10 mouse cellular contexts compared by ENCODE assay signal in genomic region chr17:25827546-25828222, GRCm38 (mm10). TPM values are rescaled to one million over a fixed set of nuclear protein-coding genes. Genes with fewer than 3 reads are reported as not detected.
DNase-seq lines count a peak whose midpoint lies in the region; ATAC-seq lines count a peak whose summit lies in the region.
"Had no signal": no experiment of that assay in that cellular context is flagged by ENCODE, and none has a peak within 500 bp of the region (broad histone marks: within the 10 kb centered on the region; RNA-seq: fewer than 3 reads in every experiment).

No protein-coding gene starts in this region.

- peaks cover 66% of the 10 kb centered on the region for H3K4me1 ChIP-seq in heart, embryonic 12.5 days (replicated peaks)
- H3K4me1 ChIP-seq in neural tube, embryonic 12.5 days = peaks cover 75% of the 10 kb centered on the region
- peaks cover 51% of the 10 kb centered on the region for H3K4me1 ChIP-seq in intestine, embryonic 16.5 days (ENCODE audit: control insufficient read depth, insufficient read depth, low read length)
- H3K4me1 ChIP-seq in neural tube, embryonic 13.5 days (replicated peaks) = peaks cover 85% of the 10 kb centered on the region

- intact Hi-C loops in heart, postnatal 10 days (cut with DNase I) = no loop called here

- no peak overlapping the region for H3K9ac ChIP-seq in heart, embryonic 12.5 days
- H3K9ac ChIP-seq in neural tube, embryonic 12.5 days = no peak overlapping the region
- 0 out of 2 replicates have a peak overlapping the region, but pooled peaks have one; percentile 82 for H3K9ac ChIP-seq in intestine, embryonic 16.5 days (ENCODE audit: low read depth, low read length)
- H3K9ac ChIP-seq in neural tube, embryonic 13.5 days = peak overlapping the region; percentile 89

- DNase-seq in heart, postnatal 10 days = no peak
- no peak for DNase-seq in neural tube, embryonic 10.5 days (ENCODE audit: extremely low spot score, low spot score)
- no peak for DNase-seq in gastrocnemius, postnatal 10 days
- no peak for DNase-seq in spleen, postnatal 4 days (ENCODE audit: low spot score in 2 of 2)
- DNase-seq: cerebellum, adult 9-10 months; right cerebral cortex, postnatal 25 days had no signal

- 90% methylated on average over 22 of the region's 22 CpGs for WGBS in heart, embryonic 12.5 days
- 91% methylated on average over 22 of the region's 22 CpGs for WGBS in neural tube, embryonic 12.5 days
- WGBS in intestine, embryonic 16.5 days = 88% methylated on average over 22 of the region's 22 CpGs
- 86% methylated on average over 22 of the region's 22 CpGs for WGBS in neural tube, embryonic 13.5 days

- ATAC-seq in heart, embryonic 12.5 days (ENCODE audit: insufficient number of reproducible peaks, low FRiP score) = no peak
- ATAC-seq in neural tube, embryonic 12.5 days (ENCODE audit: low FRiP score, low read depth) = no peak
- ATAC-seq in intestine, embryonic 16.5 days = no peak
- ATAC-seq in neural tube, embryonic 13.5 days (ENCODE audit: low read depth) = no peak

- H3K27me3 ChIP-seq in heart, embryonic 12.5 days (replicated peaks) = 0 out of 2 replicates have a peak, but pooled peaks cover under 1% of the 10 kb centered on the region
- no peaks in the 10 kb centered on the region for H3K27me3 ChIP-seq in neural tube, embryonic 12.5 days (replicated peaks)
- no peaks in the 10 kb centered on the region for H3K27me3 ChIP-seq in intestine, embryonic 16.5 days (replicated peaks; ENCODE audit: control insufficient read depth, insufficient read depth, low read length)
- H3K27me3 ChIP-seq in neural tube, embryonic 13.5 days = no peaks in the 10 kb centered on the region

- H3K27ac ChIP-seq in heart, embryonic 12.5 days (ENCODE audit: poor library complexity, severe bottlenecking) = no peak overlapping the region
- H3K27ac ChIP-seq in neural tube, embryonic 12.5 days = no peak overlapping the region
- H3K27ac ChIP-seq in intestine, embryonic 16.5 days (ENCODE audit: low read length) = no peak overlapping the region
- 0 out of 2 replicates have a peak overlapping the region, but pooled peaks have one; percentile 94 for H3K27ac ChIP-seq in neural tube, embryonic 13.5 days (replicated peaks)

- peak overlapping the region; percentile 83; the same call in 1 of the 2 replicates for H3K4me2 ChIP-seq in heart, embryonic 12.5 days
- peak overlapping the region; percentile 95; the same call in 1 of the 2 replicates for H3K4me2 ChIP-seq in neural tube, embryonic 12.5 days (replicated peaks)
- H3K4me2 ChIP-seq in intestine, embryonic 16.5 days (ENCODE audit: low read depth, low read length) = no peak overlapping the region
- no peak overlapping the region for H3K4me2 ChIP-seq in neural tube, embryonic 13.5 days

- no peaks in the 10 kb centered on the region for H3K9me3 ChIP-seq in heart, embryonic 12.5 days (replicated peaks)
- no peaks in the 10 kb centered on the region for H3K9me3 ChIP-seq in neural tube, embryonic 12.5 days
- H3K9me3 ChIP-seq in intestine, embryonic 16.5 days (ENCODE audit: control insufficient read depth, low read length) = no peaks in the 10 kb centered on the region
- no peaks in the 10 kb centered on the region for H3K9me3 ChIP-seq in neural tube, embryonic 13.5 days

- H3K36me3 ChIP-seq in heart, embryonic 12.5 days = peaks cover 52% of the 10 kb centered on the region
- peaks cover 46% of the 10 kb centered on the region for H3K36me3 ChIP-seq in neural tube, embryonic 12.5 days
- H3K36me3 ChIP-seq in intestine, embryonic 16.5 days (ENCODE audit: control insufficient read depth, insufficient read depth, low read length) = peaks cover 15% of the 10 kb centered on the region
- peaks cover 51% of the 10 kb centered on the region for H3K36me3 ChIP-seq in neural tube, embryonic 13.5 days

- H3K4me3 ChIP-seq in heart, embryonic 12.5 days = 0 out of 2 replicates have a peak overlapping the region, but pooled peaks have one; percentile 3
- H3K4me3 ChIP-seq in neural tube, embryonic 12.5 days = no peak overlapping the region
- H3K4me3 ChIP-seq in intestine, embryonic 16.5 days (ENCODE audit: low read length) = no peak overlapping the region
- no peak overlapping the region for H3K4me3 ChIP-seq in neural tube, embryonic 13.5 days

RNA-seq across cellular contexts. Expression of gene Jmjd8, which starts 1.0 kb away (rescaled TPM):
- polyA plus RNA-seq in heart, embryonic 12.5 days (2016; fragmentation: Nextera tagmentation; extraction: Ambion mirVana) = 38.1 and 41.8 TPM in 2 replicates
- 10 to 100 TPM; 33.7 to 34.5 TPM for total RNA-seq in heart, postnatal 10 days (2021)
- polyA plus RNA-seq in neural tube, embryonic 12.5 days (2016; fragmentation: Nextera tagmentation; extraction: Ambion mirVana) = 67.7 and 72.6 TPM in 2 replicates
- 50.1 and 50.9 TPM in 2 replicates for polyA plus RNA-seq in intestine, embryonic 16.5 days (2015; fragmentation: Nextera tagmentation; extraction: Ambion mirVana)
- 55.2 and 60.6 TPM in 2 replicates for polyA plus RNA-seq in neural tube, embryonic 13.5 days (2015; fragmentation: Nextera tagmentation; extraction: Ambion mirVana)
- 10 to 100 TPM; 22.1 to 25.8 TPM for total RNA-seq in gastrocnemius, postnatal 10 days (2021)

RNA-seq across cellular contexts. Expression of gene Wdr24, which starts 4.3 kb away (rescaled TPM):
- 15.5 and 17.0 TPM in 2 replicates for polyA plus RNA-seq in heart, embryonic 12.5 days (2016; fragmentation: Nextera tagmentation; extraction: Ambion mirVana)
- total RNA-seq in heart, postnatal 10 days (2021) = 10 to 100 TPM; 10.1 to 12.2 TPM
- 27.6 and 28.6 TPM in 2 replicates for polyA plus RNA-seq in neural tube, embryonic 12.5 days (2016; fragmentation: Nextera tagmentation; extraction: Ambion mirVana)
- polyA plus RNA-seq in intestine, embryonic 16.5 days (2015; fragmentation: Nextera tagmentation; extraction: Ambion mirVana) = 23.4 and 25.5 TPM in 2 replicates
- polyA plus RNA-seq in neural tube, embryonic 13.5 days (2015; fragmentation: Nextera tagmentation; extraction: Ambion mirVana) = 27.0 and 28.3 TPM in 2 replicates
- total RNA-seq in gastrocnemius, postnatal 10 days (2021) = 10 to 100 TPM in 1 of 2 experiments, 1 to 10 TPM in 1; 10.0 to 10.8 TPM

RNA-seq across cellular contexts. Expression of gene Stub1, which starts 5.5 kb away (rescaled TPM):
- 271 and 272 TPM in 2 replicates for polyA plus RNA-seq in heart, embryonic 12.5 days (2016; fragmentation: Nextera tagmentation; extraction: Ambion mirVana)
- total RNA-seq in heart, postnatal 10 days (2021) = 100 to 1,000 TPM; 123 to 132 TPM
- polyA plus RNA-seq in neural tube, embryonic 12.5 days (2016; fragmentation: Nextera tagmentation; extraction: Ambion mirVana) = 293 and 301 TPM in 2 replicates
- polyA plus RNA-seq in intestine, embryonic 16.5 days (2015; fragmentation: Nextera tagmentation; extraction: Ambion mirVana) = 303 and 321 TPM in 2 replicates
- polyA plus RNA-seq in neural tube, embryonic 13.5 days (2015; fragmentation: Nextera tagmentation; extraction: Ambion mirVana) = 284 and 316 TPM in 2 replicates
- 10 to 100 TPM; 95.7 to 99.9 TPM for total RNA-seq in gastrocnemius, postnatal 10 days (2021)

RNA-seq across cellular contexts. Expression of gene Rhbdl1, which starts 9.4 kb away (rescaled TPM):
- 1.6 and 2.4 TPM in 2 replicates for polyA plus RNA-seq in heart, embryonic 12.5 days (2016; fragmentation: Nextera tagmentation; extraction: Ambion mirVana)
- 1 to 10 TPM; 2.2 to 2.6 TPM for total RNA-seq in heart, postnatal 10 days (2021)
- 8.1 and 8.6 TPM in 2 replicates for polyA plus RNA-seq in neural tube, embryonic 12.5 days (2016; fragmentation: Nextera tagmentation; extraction: Ambion mirVana)
- 1.6 and 2.0 TPM in 2 replicates for polyA plus RNA-seq in intestine, embryonic 16.5 days (2015; fragmentation: Nextera tagmentation; extraction: Ambion mirVana)
- 18.9 and 21.1 TPM in 2 replicates for polyA plus RNA-seq in neural tube, embryonic 13.5 days (2015; fragmentation: Nextera tagmentation; extraction: Ambion mirVana)
- 10 to 100 TPM in 1 of 2 experiments, 1 to 10 TPM in 1; 9.8 to 10.9 TPM for total RNA-seq in gastrocnemius, postnatal 10 days (2021)

RNA-seq across cellular contexts. Expression of gene Gm20683, which starts 13.9 kb away (rescaled TPM):
- 1.3 and 1.6 TPM in 2 replicates for polyA plus RNA-seq in heart, embryonic 12.5 days (2016; fragmentation: Nextera tagmentation; extraction: Ambion mirVana)
- 1 to 10 TPM; 4.2 to 4.7 TPM for total RNA-seq in heart, postnatal 10 days (2021)
- 3.9 and 4.8 TPM in 2 replicates for polyA plus RNA-seq in neural tube, embryonic 12.5 days (2016; fragmentation: Nextera tagmentation; extraction: Ambion mirVana)
- 1.4 and 2.3 TPM in 2 replicates for polyA plus RNA-seq in intestine, embryonic 16.5 days (2015; fragmentation: Nextera tagmentation; extraction: Ambion mirVana)
- polyA plus RNA-seq in neural tube, embryonic 13.5 days (2015; fragmentation: Nextera tagmentation; extraction: Ambion mirVana) = 6.9 and 7.5 TPM in 2 replicates
- 1 to 10 TPM; 5.8 to 7.3 TPM for total RNA-seq in gastrocnemius, postnatal 10 days (2021)

Comparison
In these comparisons a context has a peak if more than half of its experiments do, and no peak if none do; other contexts are left out.
1. H3K4me2 ChIP-seq: peak in heart, embryonic 12.5 days (single experiment) and neural tube, embryonic 12.5 days (single experiment); none in intestine, embryonic 16.5 days (single experiment) and neural tube, embryonic 13.5 days (single experiment).
2. H3K9ac ChIP-seq: peak in intestine, embryonic 16.5 days (single experiment) and neural tube, embryonic 13.5 days (single experiment); none in heart, embryonic 12.5 days (single experiment) and neural tube, embryonic 12.5 days (single experiment).